ENCODE assay signal across 8 mouse cellular contexts in genomic region chr11:116994095-116994582, GRCm38 (mm10).
DNase-seq lines count a peak whose midpoint lies in the region; ATAC-seq lines count a peak whose summit lies in the region.

No protein-coding gene starts in this region.

- peaks cover 46% of the 10 kb centered on the region for H3K27me3 ChIP-seq in kidney, embryonic 15.5 days
- H3K27me3 ChIP-seq in splenic B cell, adult 2 months (ENCODE audit: control insufficient read depth, insufficient read depth, low read length, poor library complexity, severe bottlenecking): peaks cover 5% of the 10 kb centered on the region

- peak overlapping the region; percentile 22 for H3K4me3 ChIP-seq in kidney, embryonic 15.5 days (replicated peaks)

- H3K27ac ChIP-seq in kidney, embryonic 15.5 days: no peak overlapping the region

- ATAC-seq in kidney, embryonic 15.5 days (replicated peaks; ENCODE audit: low FRiP score): no peak

- 5% methylated on average over 18 of the region's 18 CpGs for WGBS in kidney, embryonic 15.5 days

- H3K4me1 ChIP-seq in kidney, embryonic 15.5 days: peaks cover 9% of the 10 kb centered on the region; the same call in 1 of the 2 replicates

- peak overlapping the region; percentile 50 for H3K4me2 ChIP-seq in kidney, embryonic 15.5 days

- no peaks in the 10 kb centered on the region for H3K9me3 ChIP-seq in kidney, embryonic 15.5 days (replicated peaks)

- DNase-seq in heart, adult 18-20 months: peak; percentile 7 to 54
- DNase-seq in heart, adult 11 months: no peak
- peak; percentile 37 for DNase-seq in cerebellum, adult 8-10 months
- peak; percentile 65 for DNase-seq in forelimb bud, embryonic 11.5 days (ENCODE audit: low read depth, low spot score)
- DNase-seq in lung, postnatal 36 days: peak; percentile 46
- peak; percentile 34 for DNase-seq in splenic B cell, adult 2 months (ENCODE audit: low read depth, low spot score)
- no peak for DNase-seq in ovary, postnatal 36 days (ENCODE audit: low spot score)

- no peak overlapping the region for H3K9ac ChIP-seq in kidney, embryonic 15.5 days

- no peaks in the 10 kb centered on the region for H3K36me3 ChIP-seq in kidney, embryonic 15.5 days
- H3K36me3 ChIP-seq in splenic B cell, adult 2 months (ENCODE audit: control insufficient read depth, insufficient read depth, low read length, poor library complexity, severe bottlenecking): no peaks in the 10 kb centered on the region

Comparison
In these comparisons a context has a peak if more than half of its experiments do, and no peak if none do; other contexts are left out.
1. DNase-seq: peak in heart, adult 18-20 months (2 of 2), cerebellum, adult 8-10 months (single experiment), forelimb bud, embryonic 11.5 days (single experiment), lung, postnatal 36 days (single experiment) and splenic B cell, adult 2 months (single experiment); none in heart, adult 11 months (single experiment) and ovary, postnatal 36 days (single experiment).